Mouse (Mus musculus): Measurements from ENCODE around the gene Nptn. TPM values are rescaled to one million over a fixed set of nuclear protein-coding genes. Genes with fewer than 3 reads are reported as not detected.

The Nptn gene
- total and polyA plus RNA-seq, 3 experiments, result 118 to 162 (median 121) TPM

DNA sequence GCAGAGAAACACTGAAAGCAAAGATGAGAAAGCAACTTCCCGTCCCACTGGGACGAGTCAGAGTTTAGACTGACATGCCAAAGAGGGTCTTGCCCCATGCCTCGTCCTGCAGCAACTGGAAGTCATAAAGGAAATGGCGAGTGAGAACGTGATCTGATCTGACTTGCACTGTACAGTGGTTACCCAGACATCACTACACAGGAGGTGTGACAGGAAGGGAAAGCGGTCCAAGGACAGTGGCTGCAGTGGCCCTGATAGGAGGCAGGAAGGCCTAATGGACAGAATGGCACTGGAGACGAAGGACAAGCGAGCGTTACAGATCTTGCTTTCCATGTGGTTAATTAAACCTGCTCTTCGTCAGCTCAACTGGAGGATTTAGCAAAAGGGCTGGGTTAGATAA, 103.2 kb downstream of the Nptn start:
- TF ChIP-seq TAL1 (conservative IDR thresholded peaks at IDR 0.05; ENCODE audit: low read depth, low read length), result no peak
- no peak for TF ChIP-seq POLR2AphosphoS5 (IDR thresholded peaks at IDR 0.05; ENCODE audit: insufficient replicate concordance, low read depth, low read length)
- no peak for TF ChIP-seq GATA2 (IDR thresholded peaks at IDR 0.05; ENCODE audit: borderline replicate concordance, low read depth, low read length)
- TF ChIP-seq GATA1 (IDR thresholded peaks at IDR 0.05; ENCODE audit: borderline replicate concordance, low read length), result no peak
- TF ChIP-seq CTCF (IDR thresholded peaks at IDR 0.05; ENCODE audit: low read depth, low read length), result no peak
- H3K4me3 ChIP-seq (ENCODE audit: low read depth, low read length), result no peak overlapping the region
- H3K27me3 ChIP-seq (ENCODE audit: insufficient read depth, low read length), result peaks cover 42% of the 10 kb centered on the region
- ATAC-seq (ENCODE audit: extremely low read depth, insufficient number of reproducible peaks, low FRiP score, poor library complexity, severe bottlenecking) (no peak), DNase-seq (ENCODE audit: low spot score) (no peak)
- H3K36me3 ChIP-seq (replicated peaks), result no peaks in the 10 kb centered on the region
- peaks cover 3% of the 10 kb centered on the region; the same call in 1 of the 2 replicates for H3K4me1 ChIP-seq (ENCODE audit: insufficient read depth, low read depth, low read length)
- no peaks in the 10 kb centered on the region for H3K9me3 ChIP-seq (replicated peaks)

- H3K27me3 ChIP-seq (ENCODE audit: insufficient read depth, low read length), result peaks cover 51% of the 10 kb centered on the region
- no peaks in the 10 kb centered on the region for H3K9me3 ChIP-seq (replicated peaks)
- TF ChIP-seq POLR2AphosphoS5 (IDR thresholded peaks at IDR 0.05; ENCODE audit: insufficient replicate concordance, low read depth, low read length) (no peak), GATA1 (IDR thresholded peaks at IDR 0.05; ENCODE audit: borderline replicate concordance, low read length) (no peak), TAL1 (conservative IDR thresholded peaks at IDR 0.05; ENCODE audit: low read depth, low read length) (no peak)
- no peak overlapping the region for H3K4me3 ChIP-seq (ENCODE audit: low read depth, low read length)
- H3K36me3 ChIP-seq (replicated peaks), result no peaks in the 10 kb centered on the region
- peaks cover 7% of the 10 kb centered on the region for H3K4me1 ChIP-seq (ENCODE audit: insufficient read depth, low read depth, low read length)
- DNase-seq (ENCODE audit: low spot score) (no peak), ATAC-seq (ENCODE audit: extremely low read depth, insufficient number of reproducible peaks, low FRiP score, poor library complexity, severe bottlenecking) (no peak)
Observed at GRCm38 (mm10) chr9:58688076-58688475, 106.0 kb downstream of the Nptn start.

DNA sequence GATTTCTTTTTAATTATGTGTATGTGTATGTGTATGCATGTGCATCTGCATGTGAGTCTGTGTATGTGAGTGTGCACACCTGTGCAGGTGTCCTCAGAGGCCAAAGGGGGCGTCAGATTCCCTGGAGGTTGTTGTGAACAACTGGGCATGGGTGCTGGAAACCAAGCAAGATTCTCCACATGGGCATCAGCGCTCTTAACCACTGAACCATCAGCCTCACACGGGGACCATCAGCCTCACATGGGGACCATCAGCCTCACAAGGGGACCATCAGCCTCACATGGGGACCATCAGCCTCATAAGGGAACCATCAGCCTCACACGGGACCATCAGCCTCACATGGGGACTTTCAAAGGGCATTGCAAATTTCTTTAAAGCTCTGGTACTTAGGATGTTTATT, 108.7 kb downstream of the Nptn start:
- DNase-seq (ENCODE audit: low spot score), result no peak
- H3K4me1 ChIP-seq (ENCODE audit: insufficient read depth, low read depth, low read length), result peaks cover 9% of the 10 kb centered on the region
- no peak for TF ChIP-seq GATA2 (IDR thresholded peaks at IDR 0.05; ENCODE audit: borderline replicate concordance, low read depth, low read length)
- TF ChIP-seq GATA1 (IDR thresholded peaks at IDR 0.05; ENCODE audit: borderline replicate concordance, low read length), result no peak
- no peak for TF ChIP-seq POLR2AphosphoS5 (IDR thresholded peaks at IDR 0.05; ENCODE audit: insufficient replicate concordance, low read depth, low read length)
- no peak for TF ChIP-seq TAL1 (conservative IDR thresholded peaks at IDR 0.05; ENCODE audit: low read depth, low read length)
- TF ChIP-seq CTCF (IDR thresholded peaks at IDR 0.05; ENCODE audit: low read depth, low read length), result no peak

DNA sequence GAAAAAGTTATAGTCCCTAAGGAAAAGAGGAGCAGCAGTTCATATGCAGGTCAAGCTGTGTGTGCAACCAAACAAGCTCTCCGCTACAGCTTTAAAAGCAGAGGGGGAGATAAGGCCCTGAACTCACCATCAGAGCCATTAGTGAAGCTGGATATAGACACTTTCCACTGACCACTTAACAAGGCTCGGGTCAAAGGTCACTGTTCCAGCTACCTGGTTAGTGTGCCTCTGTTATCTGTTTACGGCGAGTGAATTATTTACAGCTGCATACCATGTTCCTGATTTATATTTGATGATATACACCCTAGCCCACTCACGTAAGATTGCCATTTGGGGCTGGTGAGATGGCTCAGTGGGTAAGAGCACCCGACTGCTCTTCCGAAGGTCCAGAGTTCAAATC, 109.4 kb downstream of the Nptn start:
- Histone ChIP-seq H3K36me3 (replicated peaks) (no peaks in the 10 kb centered on the region), H3K4me1 (ENCODE audit: insufficient read depth, low read depth, low read length) (peaks cover 9% of the 10 kb centered on the region), H3K27me3 (ENCODE audit: insufficient read depth, low read length) (peaks cover 44% of the 10 kb centered on the region), H3K9me3 (replicated peaks) (peaks cover 3% of the 10 kb centered on the region; the same call in 1 of the 2 replicates), H3K4me3 (ENCODE audit: low read depth, low read length) (no peak overlapping the region)
- ATAC-seq (ENCODE audit: extremely low read depth, insufficient number of reproducible peaks, low FRiP score, poor library complexity, severe bottlenecking) (no peak), DNase-seq (ENCODE audit: low spot score) (no peak)
- TF ChIP-seq CTCF (IDR thresholded peaks at IDR 0.05; ENCODE audit: low read depth, low read length) (no peak), TAL1 (conservative IDR thresholded peaks at IDR 0.05; ENCODE audit: low read depth, low read length) (no peak), POLR2AphosphoS5 (IDR thresholded peaks at IDR 0.05; ENCODE audit: insufficient replicate concordance, low read depth, low read length) (no peak), GATA1 (IDR thresholded peaks at IDR 0.05; ENCODE audit: borderline replicate concordance, low read length) (no peak), GATA2 (IDR thresholded peaks at IDR 0.05; ENCODE audit: borderline replicate concordance, low read depth, low read length) (no peak)

More for the DNA sequence above, 108.7 kb downstream of the Nptn start:
- Histone ChIP-seq H3K36me3 (replicated peaks) (no peaks in the 10 kb centered on the region), H3K27me3 (ENCODE audit: insufficient read depth, low read length) (peaks cover 42% of the 10 kb centered on the region), H3K4me3 (ENCODE audit: low read depth, low read length) (no peak overlapping the region), H3K9me3 (replicated peaks) (peaks cover 3% of the 10 kb centered on the region; the same call in 1 of the 2 replicates)
- ATAC-seq (ENCODE audit: extremely low read depth, insufficient number of reproducible peaks, low FRiP score, poor library complexity, severe bottlenecking), result no peak

GRCm38 (mm10) chr9:58698486-58698885, 116.4 kb downstream of the Nptn start:
- no peak for ATAC-seq (ENCODE audit: extremely low read depth, insufficient number of reproducible peaks, low FRiP score, poor library complexity, severe bottlenecking)
- Histone ChIP-seq H3K36me3 (replicated peaks) (no peaks in the 10 kb centered on the region), H3K27me3 (ENCODE audit: insufficient read depth, low read length) (peaks cover 34% of the 10 kb centered on the region), H3K4me1 (ENCODE audit: insufficient read depth, low read depth, low read length) (no peaks in the 10 kb centered on the region), H3K9me3 (replicated peaks) (peaks cover 3% of the 10 kb centered on the region; the same call in 1 of the 2 replicates), H3K4me3 (ENCODE audit: low read depth, low read length) (no peak overlapping the region)
- no peak for DNase-seq (ENCODE audit: low spot score)
- TF ChIP-seq POLR2AphosphoS5 (IDR thresholded peaks at IDR 0.05; ENCODE audit: insufficient replicate concordance, low read depth, low read length) (no peak), GATA1 (IDR thresholded peaks at IDR 0.05; ENCODE audit: borderline replicate concordance, low read length) (no peak)

DNA sequence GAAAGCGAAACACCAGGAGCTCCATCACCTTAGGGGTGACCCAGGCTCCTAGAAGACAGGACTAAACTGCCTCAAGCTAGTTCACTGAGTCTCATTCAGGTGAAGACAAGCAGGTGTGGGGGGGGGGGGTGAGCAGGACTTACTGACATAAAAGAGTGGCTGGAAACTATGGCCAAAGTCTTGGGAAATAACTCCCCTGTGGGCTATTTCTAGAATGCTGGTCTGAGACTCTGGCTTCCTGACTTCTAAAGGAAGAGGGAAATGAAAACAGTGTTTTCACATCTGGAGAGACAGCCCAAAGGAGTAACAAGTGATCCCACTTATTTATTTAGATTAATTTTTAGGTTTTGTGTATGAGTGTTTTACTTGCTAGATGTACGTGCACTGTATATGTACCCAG, 119.7 kb downstream of the Nptn start:
- TF ChIP-seq GATA1 (IDR thresholded peaks at IDR 0.05; ENCODE audit: borderline replicate concordance, low read length) (no peak), POLR2AphosphoS5 (IDR thresholded peaks at IDR 0.05; ENCODE audit: insufficient replicate concordance, low read depth, low read length) (no peak), CTCF (IDR thresholded peaks at IDR 0.05; ENCODE audit: low read depth, low read length) (no peak), TAL1 (conservative IDR thresholded peaks at IDR 0.05; ENCODE audit: low read depth, low read length) (no peak), GATA2 (IDR thresholded peaks at IDR 0.05; ENCODE audit: borderline replicate concordance, low read depth, low read length) (no peak)
- no peaks in the 10 kb centered on the region for H3K9me3 ChIP-seq (replicated peaks)
- no peaks in the 10 kb centered on the region for H3K36me3 ChIP-seq (replicated peaks)
- DNase-seq (ENCODE audit: low spot score) (no peak), ATAC-seq (ENCODE audit: extremely low read depth, insufficient number of reproducible peaks, low FRiP score, poor library complexity, severe bottlenecking) (no peak)
- peaks cover 29% of the 10 kb centered on the region for H3K27me3 ChIP-seq (ENCODE audit: insufficient read depth, low read length)
- no peak overlapping the region for H3K4me3 ChIP-seq (ENCODE audit: low read depth, low read length)
- H3K4me1 ChIP-seq (ENCODE audit: insufficient read depth, low read depth, low read length), result no peaks in the 10 kb centered on the region

DNA sequence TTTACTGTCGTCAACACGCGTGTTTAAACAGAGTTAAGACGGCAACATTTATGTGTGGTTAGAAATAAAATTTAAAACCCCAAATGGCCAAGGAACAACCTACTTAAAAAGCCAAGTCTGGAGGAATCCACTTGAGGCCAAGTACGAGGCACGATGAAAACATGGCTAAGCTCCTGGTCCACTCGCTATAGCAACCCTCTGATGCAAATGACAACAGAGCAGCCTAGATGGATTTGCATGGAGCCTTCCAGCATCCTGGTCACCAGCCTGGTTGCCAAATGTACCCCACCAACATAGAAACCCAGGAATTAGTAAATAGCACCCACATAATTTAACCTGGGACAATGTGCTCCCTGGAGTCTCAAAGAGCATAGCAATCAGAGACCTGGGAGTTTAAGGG, 121.7 kb downstream of the Nptn start:
- Histone ChIP-seq H3K9me3 (replicated peaks) (no peaks in the 10 kb centered on the region), H3K36me3 (replicated peaks) (no peaks in the 10 kb centered on the region), H3K4me3 (ENCODE audit: low read depth, low read length) (no peak overlapping the region), H3K4me1 (ENCODE audit: insufficient read depth, low read depth, low read length) (0 out of 2 replicates have a peak, but pooled peaks cover under 1% of the 10 kb centered on the region), H3K27me3 (ENCODE audit: insufficient read depth, low read length) (peaks cover 37% of the 10 kb centered on the region)
- ATAC-seq (ENCODE audit: extremely low read depth, insufficient number of reproducible peaks, low FRiP score, poor library complexity, severe bottlenecking) (no peak), DNase-seq (ENCODE audit: low spot score) (no peak)
- no peak for TF ChIP-seq POLR2AphosphoS5 (IDR thresholded peaks at IDR 0.05; ENCODE audit: insufficient replicate concordance, low read depth, low read length)
- no peak for TF ChIP-seq GATA2 (IDR thresholded peaks at IDR 0.05; ENCODE audit: borderline replicate concordance, low read depth, low read length)
- TF ChIP-seq CTCF (IDR thresholded peaks at IDR 0.05; ENCODE audit: low read depth, low read length), result no peak
- TF ChIP-seq TAL1 (conservative IDR thresholded peaks at IDR 0.05; ENCODE audit: low read depth, low read length), result no peak
- TF ChIP-seq GATA1 (IDR thresholded peaks at IDR 0.05; ENCODE audit: borderline replicate concordance, low read length), result no peak
